Mouse (Mus musculus): ENCODE results near the gene Srp14.

The Srp14 gene

DNA sequence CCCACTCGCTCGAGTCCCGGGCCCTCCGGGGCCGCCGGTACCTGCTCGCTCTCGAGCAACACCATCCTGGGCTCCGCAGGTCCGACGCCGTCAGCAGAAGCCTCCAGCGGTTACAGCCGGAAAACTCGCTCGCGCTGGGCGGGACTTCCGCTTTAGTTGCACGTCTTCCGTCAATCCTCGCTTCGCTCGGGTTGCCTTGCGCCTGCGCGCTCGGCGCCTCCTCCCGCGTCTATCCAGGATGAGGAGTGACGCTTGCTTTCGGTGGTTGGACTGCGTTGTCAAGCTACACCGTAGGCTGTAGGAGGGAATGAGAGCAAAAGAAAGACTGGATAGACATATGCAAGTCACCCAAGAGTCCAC is at the start of gene Srp14:
TSS of gene Srp14 (minus strand) at position 162 of the 360 bp plus-strand sequence.
- peak; percentile 90 for DNase-seq

DNA sequence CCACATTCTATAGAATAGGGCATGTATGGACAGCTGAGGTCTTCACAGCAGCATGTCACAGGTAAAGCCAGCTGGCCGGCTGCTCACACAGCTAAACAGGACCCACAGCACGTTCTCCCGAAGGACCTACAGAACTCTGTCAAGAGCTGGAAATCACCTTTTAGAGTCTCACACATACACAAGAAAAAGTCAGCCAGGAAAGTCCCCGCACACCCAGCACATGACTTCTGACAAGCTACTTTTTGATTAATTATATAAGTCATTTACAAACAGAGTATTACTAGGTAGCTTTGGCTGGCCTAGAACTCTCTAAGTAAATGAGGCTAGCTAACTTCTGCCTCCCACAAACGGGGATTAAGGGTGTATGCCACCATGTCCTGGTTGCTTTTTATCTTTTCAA is 47.0 kb upstream of the Srp14 start:
- no peak for DNase-seq

DNA sequence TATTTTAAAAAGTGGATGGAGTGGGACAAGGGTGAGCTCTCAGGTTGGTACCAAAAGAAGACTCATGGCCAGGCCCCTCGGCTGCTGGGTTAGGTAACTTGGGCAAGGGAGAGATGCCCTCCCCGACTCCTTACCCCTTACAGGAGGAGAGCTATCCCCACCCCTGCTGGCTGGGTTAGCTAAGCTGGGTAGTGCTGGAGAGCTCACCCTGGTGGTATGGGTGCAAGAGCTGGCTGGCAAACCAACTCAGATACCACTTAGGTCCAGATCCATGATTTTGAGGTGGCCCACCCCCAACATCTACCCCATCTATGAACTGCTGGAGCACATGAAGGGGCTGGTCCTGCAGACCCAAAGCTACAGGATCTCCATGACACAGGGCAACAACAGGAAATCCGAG is 45.3 kb upstream of the Srp14 start:
- DNase-seq: no peak

DNA sequence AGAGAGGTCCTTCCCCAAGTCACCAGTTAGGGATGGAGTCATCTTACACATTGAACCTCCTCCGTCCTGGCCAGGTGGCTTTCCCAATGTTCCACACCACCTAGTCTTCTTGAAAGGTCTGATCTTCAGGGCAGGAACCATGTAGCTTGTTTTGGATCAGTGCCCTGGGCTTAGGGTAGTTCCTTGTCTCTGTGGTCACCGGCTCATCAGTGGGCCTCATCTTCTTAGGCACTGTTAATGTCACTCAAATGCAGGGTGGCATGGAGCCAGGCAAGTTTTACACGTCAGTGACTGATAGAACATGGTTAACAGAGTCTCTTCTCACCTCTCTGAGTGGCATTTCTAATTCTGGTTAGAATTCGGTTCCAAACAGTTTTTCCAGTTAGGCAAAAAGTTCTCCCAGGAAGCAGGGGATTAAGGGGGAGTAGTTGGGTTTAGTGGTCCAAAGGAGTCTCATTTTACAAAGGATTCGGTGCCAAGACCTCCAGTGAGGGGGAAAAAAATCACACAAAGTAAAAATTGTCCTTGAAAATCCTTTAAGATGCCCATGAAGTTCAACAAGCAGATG is 43.7 kb upstream of the Srp14 start:
- DNase-seq: no peak

DNA sequence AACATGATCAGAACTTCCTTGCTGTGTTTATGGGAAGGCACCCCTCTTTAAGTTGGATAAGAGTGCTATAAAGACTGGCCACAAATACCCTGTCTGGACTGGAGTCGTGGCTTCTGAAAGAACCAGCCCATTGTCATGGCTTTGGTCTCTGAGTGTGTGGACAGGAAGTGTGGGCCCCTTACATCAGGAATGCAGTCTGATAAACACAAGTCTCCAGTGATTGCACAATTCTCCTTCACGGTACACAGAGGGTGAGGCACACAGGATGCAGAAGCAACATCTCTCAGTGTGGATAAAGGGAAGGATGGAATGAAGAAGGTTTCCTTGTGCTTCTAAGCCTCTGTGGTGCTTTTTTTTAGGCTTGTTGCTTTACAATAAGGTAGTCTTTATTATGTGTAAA is 42.8 kb upstream of the Srp14 start:
- DNase-seq: no peak

DNA sequence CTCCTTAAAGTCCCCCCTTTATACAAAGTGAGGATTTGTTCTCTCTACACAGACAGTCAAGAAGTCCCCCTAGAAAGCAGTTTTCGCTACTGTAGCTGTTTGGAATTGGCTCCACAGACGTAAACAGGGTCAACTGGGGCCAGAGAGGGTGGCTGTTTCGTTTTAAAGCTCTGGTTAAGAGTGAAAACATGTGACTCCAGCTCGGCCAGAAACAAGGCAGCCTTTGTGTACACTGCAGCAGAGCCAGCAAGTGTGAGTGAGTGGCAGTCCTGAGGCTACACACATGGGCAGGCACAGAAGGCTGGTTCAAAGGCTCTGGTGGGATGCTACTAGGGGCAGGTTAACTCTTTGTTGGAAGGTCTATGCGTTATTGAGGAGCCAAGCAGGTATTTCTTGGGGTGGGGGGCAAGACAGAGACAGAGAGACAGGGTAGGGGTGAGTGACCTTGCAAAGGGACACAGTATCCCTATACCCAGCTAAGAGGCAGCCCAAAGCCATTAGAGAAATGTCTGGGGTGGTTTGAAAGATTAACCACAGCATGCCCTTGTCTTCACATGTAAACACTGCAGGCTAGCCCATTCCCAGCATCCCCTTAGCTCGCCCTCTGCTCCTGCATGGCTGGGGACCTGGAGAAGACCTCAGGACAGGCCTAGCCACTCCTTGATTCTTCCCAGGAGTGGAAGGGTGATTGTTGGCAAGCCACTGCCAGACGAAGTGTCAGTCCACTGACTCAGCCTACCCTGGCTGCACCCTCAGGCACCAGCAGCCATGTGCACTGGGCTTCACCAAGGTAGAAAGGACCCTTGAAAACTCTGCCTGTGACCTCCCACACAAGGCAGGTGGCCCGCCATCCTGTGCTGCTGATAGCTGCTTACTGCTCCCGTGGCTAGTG is 40.8 kb upstream of the Srp14 start:
- no peak for DNase-seq

DNA sequence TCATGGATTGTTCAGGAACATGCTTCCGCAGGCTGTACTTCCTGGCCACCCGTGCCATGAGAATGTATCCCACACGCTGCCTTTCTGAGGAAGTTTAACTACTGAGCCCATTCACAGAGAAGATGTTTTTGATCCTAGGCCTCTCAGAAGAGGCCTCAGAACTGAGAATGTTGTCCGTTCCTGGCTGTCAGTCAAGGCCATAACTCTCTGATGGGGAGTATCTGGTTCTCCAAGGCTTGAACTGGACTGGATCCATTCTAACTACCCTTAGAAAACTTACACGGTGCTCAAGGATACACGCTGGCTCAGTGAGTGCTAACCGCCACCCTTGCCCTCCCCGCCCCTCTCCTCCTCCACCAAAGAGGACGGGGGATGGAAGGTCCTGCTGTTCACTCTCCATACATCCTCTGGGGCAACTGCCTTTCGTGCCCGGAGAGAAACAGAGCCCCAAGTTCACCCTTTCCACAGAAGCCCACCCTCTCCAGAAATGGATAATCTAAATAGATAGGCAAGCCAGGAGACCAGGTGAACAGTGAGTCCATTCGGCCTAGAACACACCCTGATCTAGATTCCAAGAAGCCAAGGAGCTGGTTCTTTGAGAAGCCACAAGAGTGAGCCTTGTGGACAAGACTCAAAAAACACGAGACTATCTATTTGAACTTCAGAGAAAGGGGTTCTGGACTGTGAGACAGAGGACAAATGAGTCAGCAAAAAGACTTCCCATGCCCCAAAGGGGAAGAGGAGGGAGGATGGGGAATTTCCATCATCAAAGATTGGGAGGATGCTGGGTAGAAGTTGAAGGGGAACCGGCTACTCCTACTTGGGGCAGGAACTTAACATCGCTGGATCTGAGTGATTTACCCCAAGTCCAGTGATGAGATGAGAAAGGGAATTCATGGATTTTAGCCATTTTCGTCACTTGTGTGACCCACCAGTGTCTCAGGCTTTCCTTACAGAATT is 33.2 kb upstream of the Srp14 start:
- no peak for DNase-seq

DNA sequence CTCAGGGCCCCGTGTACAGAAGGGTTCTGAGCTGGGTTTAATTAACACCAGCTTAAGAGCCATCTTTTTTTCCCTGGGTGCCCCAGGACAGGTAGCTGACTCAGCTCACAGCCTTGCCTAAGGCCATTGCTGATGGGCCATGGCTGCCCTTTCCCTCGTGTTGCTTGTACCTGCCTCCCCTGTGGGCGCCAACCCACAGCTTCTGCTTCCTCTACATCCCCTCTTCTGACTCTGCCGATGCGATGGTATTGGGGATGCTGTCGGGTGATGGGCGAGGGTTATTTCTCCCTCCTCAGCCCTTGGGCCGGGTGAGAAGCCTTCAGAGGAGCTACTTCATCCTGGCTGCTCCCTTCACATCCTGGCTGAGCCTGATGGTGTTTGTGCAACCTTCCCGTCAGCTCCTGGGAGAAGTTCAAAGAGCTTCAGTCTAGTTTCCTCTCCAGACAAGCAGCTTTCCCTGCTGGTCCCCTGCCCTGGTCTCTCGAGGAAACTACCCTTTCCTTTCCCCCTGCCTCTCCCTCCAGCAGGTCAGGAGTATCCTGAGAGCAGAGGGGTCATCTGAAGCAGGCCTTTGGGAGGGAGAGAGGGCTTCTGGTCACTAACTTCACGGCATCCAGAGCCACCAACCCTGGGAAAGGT is 32.4 kb upstream of the Srp14 start:
- DNase-seq: no peak

DNA sequence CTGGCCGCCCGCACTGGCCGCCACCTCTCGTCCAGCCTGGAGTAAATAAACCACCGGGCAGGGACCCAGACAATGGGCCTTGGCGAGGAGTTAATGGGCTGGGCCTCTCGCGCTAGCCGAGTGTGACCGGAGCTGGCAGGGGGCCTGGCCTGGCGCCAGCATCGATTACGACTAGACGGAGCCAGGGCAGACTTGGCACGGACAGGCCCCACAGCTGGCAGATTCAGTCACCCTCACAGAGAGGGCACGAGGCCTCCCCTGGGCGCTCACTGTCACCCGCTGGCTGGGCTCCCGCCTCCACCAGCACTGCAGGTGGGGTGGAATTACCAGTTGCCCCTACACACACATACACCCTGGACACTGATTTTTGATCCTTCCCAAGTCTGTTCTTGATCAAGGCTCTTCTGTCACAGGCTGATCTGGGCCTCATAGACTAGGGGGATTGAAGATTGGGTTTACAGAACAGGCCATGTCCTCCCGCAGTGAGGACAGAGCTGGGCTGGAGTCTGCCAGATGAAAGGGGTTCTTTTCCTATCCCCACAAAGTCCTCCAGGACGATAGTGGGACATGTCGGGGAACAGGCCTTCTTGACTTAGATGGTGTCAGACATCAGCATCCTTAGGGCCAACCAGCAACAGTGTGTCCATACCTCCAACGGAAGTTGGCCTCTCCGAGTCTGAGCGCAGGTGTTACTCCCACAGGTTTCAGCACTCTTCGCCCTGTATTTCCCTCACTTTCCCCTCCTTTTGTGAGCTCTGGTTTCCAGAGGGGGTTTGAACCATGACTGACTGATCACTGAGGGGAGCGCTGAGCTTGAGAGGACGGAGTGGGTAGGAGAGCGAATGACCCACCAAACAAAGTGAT is 31.2 kb upstream of the Srp14 start:
- DNase-seq: peak; percentile 74

DNA sequence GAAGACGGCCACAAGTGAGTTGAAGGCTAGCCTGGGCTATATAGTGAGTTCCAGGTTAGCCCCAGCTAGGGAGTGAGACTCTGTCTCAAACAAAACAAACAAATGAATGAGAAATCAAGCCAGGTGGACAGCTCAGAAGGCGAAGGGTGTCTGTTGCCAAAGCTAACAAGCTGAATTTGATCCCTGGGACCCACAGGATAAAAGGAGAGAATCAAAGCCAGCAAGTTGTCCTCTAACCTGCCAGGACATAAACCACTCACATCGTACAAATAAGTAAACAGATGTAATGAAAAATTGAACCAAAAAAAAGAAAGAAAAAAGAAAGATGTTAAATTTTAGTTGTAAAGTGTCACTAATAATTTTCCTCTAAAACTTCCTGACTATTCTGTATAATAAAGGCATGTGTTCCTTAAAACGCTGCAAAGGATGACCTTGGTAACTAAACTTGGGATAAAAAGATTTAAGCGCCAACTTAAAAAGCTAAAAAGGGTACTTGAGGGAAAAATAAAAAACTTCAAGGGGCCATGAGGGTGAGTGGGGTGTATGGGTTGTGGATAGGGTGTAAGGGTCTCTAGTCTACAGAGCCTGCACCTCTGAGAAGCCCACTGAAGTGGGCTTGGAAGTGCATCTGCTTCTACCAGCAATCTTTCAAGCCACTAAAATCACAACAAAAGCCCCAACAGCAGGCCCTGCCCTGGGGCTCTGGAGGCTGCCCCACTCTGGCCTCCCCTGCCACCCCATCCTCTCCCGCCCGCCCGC is 30.4 kb upstream of the Srp14 start:
- no peak for DNase-seq

DNA sequence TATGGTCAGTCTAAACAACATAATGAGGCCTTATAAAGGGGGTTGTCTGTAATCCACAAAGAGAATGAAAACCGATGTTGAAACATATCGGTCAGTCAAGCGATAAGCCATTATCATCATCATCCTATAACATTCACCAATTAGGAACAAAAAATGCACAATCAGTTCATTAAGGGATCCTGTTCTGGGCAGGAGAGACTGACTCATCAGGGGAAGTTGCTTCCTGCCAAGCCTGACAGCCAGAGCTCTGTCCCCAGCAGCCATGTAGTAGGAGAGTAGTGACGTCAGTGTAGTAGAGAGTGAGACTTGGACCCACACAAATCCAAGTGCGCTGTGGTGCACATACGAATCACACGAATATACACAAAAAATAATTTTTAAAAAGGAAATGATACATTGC is 27.6 kb upstream of the Srp14 start:
- DNase-seq: no peak

DNA sequence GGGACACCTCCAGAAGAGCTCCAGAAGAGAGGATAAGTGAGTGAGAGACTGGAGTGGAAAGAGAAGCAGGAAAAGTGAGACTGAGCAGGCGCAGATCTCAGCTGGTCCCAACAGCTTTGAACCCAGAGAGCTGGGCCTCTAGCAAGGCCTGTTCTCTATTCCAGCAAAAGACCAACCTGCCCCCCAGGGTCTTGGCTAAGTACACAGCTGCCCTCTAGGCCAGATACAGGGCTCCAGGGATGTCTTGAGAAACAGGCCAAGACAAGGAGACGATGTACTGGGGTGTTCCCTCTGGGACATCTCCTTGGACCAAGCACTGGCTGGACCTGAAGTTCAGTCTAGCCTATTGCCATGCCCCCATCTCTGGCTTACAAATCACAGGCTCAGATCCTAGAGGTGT is 20.7 kb upstream of the Srp14 start:
- no peak for DNase-seq

DNA sequence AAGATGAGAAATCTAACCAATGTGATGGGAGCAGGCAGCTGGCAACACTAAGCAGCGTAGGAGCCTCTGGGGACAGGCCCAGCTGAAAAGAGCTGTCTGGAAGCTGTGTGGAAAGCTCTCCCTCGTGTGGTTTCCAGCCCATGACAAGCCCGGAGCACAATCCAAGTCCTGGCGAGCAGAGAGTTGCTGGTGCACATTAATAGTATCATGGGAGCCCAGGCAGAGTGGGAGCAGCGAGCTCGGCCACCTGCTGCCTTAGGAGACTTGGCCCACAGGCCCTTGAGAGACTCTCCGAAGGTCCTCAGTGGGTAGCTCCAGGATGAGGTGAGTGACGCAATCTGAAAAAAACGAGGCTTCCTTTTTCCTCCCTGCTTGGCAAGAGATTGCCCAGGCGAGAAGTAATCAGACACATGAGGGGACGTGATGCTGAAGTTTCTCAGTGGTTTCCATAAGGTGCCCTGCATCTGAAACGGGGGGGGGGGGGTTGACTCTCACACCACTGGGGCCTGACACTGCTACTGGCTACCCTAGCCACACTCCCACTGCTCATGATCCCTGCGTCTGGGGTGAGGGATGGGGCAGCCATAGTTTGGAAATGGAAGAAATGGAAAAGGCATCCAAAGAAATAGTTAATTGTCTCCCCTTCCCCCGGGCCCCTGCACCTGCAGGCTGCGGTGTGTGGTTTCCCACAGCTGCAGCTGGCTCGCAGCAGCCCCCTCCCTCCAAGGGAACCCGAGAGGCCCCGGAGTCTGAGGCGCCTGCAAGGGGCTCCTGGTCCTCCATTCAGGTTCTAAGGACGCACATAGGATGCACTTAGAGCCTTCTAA is 19.8 kb upstream of the Srp14 start:
- peak; percentile 29 for DNase-seq

DNA sequence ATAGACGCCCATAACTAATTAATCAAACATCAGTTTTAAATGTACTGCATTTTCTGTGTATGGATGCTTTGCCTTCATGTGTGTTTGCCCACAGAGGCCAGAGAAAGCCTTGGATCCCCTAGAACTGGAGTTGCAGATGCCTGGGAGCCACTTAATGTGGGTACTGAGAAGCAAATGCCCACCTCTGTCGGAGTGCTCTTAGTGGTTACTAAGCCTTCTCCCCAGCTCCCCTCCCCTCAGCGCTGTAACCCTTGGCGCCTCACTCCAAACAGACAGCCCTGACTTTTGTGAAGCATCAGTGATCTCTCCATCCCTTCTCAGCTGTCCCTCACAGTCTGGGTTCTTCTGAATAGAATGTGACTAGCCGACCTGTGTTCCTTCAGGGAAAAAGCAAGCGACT is 19.0 kb upstream of the Srp14 start:
- no peak for DNase-seq

DNA sequence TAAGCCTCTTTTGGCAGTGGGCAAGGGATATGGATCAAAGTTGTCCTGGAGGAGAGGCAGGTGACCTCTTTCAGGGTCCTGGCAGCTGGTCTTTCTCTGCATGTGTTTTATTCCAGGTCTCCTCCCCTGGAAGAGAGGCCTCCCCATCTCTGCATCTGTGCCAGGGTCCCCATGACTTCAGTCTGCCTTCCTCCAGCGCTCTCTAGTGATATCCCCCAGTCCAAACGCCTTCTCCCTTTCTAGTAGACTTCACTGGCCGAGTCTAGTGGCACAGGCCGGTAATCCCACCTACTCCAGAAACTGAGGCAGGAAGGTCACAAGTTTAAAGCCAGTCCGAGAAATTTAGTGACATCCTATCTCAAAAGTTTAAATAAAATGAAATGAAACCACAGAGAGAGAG is 18.4 kb upstream of the Srp14 start:
- DNase-seq: no peak

DNA sequence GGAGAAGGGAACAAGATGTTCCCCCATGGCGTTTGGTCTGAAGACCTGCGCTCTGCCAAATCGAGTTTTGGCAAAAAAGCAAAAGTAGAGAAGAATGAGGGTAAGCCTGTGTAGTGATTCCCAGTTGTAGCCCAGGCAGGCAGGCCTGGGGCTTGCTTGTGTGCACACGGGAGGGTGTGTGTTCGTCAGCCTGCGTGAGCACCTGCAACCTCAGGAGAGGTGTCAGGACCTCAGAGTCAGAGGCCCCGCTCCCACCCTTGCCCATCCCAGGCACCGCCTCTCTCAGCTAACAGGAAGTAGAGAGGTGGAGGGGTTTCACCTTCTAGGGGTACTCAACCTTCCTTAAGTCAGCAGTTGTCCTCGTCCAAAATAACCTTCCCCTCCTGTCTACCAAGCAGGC is 15.5 kb upstream of the Srp14 start:
- no peak for DNase-seq

DNA sequence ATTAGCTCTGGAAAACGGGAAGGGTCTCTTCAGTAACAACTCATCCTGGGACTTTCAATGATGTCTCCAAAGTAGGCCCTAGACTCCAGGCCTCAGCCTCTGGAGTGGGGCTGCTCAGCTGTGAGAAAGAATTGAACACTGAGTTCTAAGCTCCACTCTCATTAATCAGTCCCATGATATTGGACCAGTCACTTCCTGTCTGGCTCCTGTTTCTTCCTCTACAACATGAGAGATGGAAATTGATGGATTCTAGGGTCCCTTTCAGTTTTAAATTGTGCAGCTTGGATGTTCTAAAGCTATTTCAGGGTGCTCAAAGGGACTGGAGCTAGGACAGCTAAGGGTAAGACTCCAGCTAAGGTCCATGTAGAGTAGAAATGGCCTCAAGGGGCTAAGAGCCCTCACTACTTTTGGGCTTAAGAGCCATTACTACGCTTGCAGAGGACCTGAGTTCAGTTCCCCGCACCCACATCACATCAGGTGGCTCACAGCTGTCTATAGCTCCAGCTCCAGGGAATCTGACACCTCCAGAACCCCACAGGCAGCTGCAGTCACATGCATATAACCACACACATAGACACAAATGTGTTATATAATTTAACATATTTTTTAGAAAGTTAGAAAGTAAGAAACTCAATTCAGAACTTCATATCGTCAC is 12.4 kb upstream of the Srp14 start:
- no peak for DNase-seq

DNA sequence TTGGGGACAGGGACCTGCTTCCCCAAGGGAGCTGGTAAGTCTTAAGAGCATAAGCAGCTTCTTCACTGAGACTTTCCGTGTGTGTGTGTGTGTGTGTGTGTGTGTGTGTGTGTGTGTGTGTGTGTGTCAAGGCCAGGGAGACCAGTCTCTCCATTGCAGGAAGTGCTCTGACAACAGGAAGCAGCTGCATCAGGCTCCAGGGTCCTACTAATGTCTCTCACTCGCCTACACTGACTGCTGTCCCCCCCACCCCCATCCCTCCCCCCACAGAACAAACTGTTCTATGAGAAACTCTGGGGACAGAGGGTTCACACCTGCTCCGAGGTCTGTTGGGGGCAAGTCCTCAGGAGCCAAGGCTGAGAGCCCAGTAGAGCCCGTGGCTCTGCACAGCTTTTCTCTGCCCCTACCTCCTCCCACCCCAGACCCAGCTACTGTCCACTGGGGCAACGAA is 11.8 kb upstream of the Srp14 start:
- no peak for DNase-seq

DNA sequence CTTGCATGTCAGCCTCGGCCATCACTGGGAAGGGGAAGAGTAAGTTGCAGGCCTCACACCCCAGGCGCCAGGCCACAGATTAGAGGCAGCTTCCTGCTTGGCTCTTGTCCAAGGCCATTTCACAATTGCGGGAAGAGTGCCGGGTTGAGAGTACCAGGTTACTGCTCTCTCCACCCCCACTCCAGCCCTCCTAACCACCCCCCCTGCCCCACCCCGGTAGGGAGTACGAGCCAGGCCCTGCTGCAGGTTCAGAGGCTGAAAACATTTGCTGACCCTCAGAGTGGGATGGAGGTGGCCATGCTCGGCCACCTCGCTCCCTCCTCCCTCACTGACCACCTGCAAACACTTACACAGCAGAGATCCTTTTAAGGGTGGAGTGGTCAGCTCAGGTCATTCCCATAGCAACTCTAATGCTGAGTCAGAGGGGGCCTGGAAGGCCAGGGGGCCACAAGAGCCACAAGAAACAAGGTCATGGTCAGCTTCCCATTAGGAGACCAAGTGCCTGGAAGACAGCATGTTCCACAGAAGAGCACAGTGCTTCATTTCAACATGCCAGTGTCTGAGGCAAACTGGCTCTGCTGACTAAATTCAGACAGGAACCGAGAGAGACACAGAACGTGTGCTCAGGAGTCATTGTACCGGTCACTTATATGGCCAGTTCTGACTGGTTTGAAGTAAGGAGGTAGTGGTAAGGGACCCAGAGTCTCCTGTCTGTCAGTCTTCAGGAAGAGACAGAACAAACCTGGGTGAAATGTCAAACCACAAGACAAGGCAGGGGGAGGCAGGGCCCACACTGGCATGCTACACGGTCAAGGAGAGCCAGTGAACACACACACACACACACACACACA is 11.0 kb upstream of the Srp14 start:
- no peak for DNase-seq

Data from right cerebral cortex, postnatal 25 days (tissue).